Mouse (Mus musculus): ENCODE results near the gene Theg. TPM values are rescaled to one million over a fixed set of nuclear protein-coding genes. Genes with fewer than 3 reads are reported as not detected.

Theg gene
- total RNA-seq (2022): 1 to 10 TPM in 1 of 4 experiments, under 1 TPM in 3; 0.33 to 1.3 (median 0.90) TPM

- no peak for DNase-seq (ENCODE audit: low spot score in 2 of 2)
Observed at GRCm38 (mm10) chr10:79587061-79587751, at the start of gene Theg. Theg (minus strand) TSS chr10:79587331.

GRCm38 (mm10) chr10:79636287-79636686 is 49.2 kb upstream of the Theg start:
- DNase-seq (ENCODE audit: low spot score in 2 of 2): no peak

- DNase-seq (ENCODE audit: low spot score in 2 of 2): peak in 1 of 2 experiments; percentile 57
Observed at GRCm38 (mm10) chr10:79633006-79633777, 46.1 kb upstream of the Theg start.

- DNase-seq (ENCODE audit: low spot score in 2 of 2): peak in 1 of 2 experiments; percentile 81
Observed at GRCm38 (mm10) chr10:79631432-79631831, 44.3 kb upstream of the Theg start.

GRCm38 (mm10) chr10:79628377-79628776 is 41.2 kb upstream of the Theg start:
- no peak for DNase-seq (ENCODE audit: low spot score in 2 of 2)

- no peak for DNase-seq (ENCODE audit: low spot score in 2 of 2)
Observed at GRCm38 (mm10) chr10:79626156-79626555, 39.0 kb upstream of the Theg start.

GRCm38 (mm10) chr10:79625398-79625797 is 38.3 kb upstream of the Theg start:
- DNase-seq (ENCODE audit: low spot score in 2 of 2): no peak

GRCm38 (mm10) chr10:79623950-79624349 is 36.8 kb upstream of the Theg start:
- no peak for DNase-seq (ENCODE audit: low spot score in 2 of 2)

- no peak for DNase-seq (ENCODE audit: low spot score in 2 of 2)
Observed at GRCm38 (mm10) chr10:79616376-79616775, 29.2 kb upstream of the Theg start.

GRCm38 (mm10) chr10:79615860-79616259 is 28.7 kb upstream of the Theg start:
- DNase-seq (ENCODE audit: low spot score in 2 of 2): no peak

- DNase-seq (ENCODE audit: low spot score in 2 of 2): no peak
Observed at GRCm38 (mm10) chr10:79614305-79614643, 27.1 kb upstream of the Theg start.

- DNase-seq (ENCODE audit: low spot score in 2 of 2): peak in 1 of 2 experiments; percentile 82
Observed at GRCm38 (mm10) chr10:79613578-79614304, 26.6 kb upstream of the Theg start, which contains the start of gene C2cd4c. C2cd4c (minus strand) TSS chr10:79614025.

GRCm38 (mm10) chr10:79612192-79613135 is 25.3 kb upstream of the Theg start:
- DNase-seq (ENCODE audit: low spot score in 2 of 2): no peak

GRCm38 (mm10) chr10:79611296-79611695 is 24.2 kb upstream of the Theg start:
- no peak for DNase-seq (ENCODE audit: low spot score in 2 of 2)

GRCm38 (mm10) chr10:79609276-79609675 is 22.1 kb upstream of the Theg start:
- DNase-seq (ENCODE audit: low spot score in 2 of 2): no peak

GRCm38 (mm10) chr10:79607892-79608291 is 20.8 kb upstream of the Theg start:
- no peak for DNase-seq (ENCODE audit: low spot score in 2 of 2)

- DNase-seq (ENCODE audit: low spot score in 2 of 2): no peak
Observed at GRCm38 (mm10) chr10:79606537-79606936, 19.4 kb upstream of the Theg start.

- DNase-seq (ENCODE audit: low spot score in 2 of 2): no peak
Observed at GRCm38 (mm10) chr10:79597936-79598230, 10.8 kb upstream of the Theg start.

GRCm38 (mm10) chr10:79597051-79597935 is 10.2 kb upstream of the Theg start:
- peak in 1 of 2 experiments; percentile 89 for DNase-seq (ENCODE audit: low spot score in 2 of 2)

- no peak for DNase-seq (ENCODE audit: low spot score in 2 of 2)
Observed at GRCm38 (mm10) chr10:79595590-79595929, 8.4 kb upstream of the Theg start.

Data from left cerebral cortex, adult 8-10 months (tissue).